Mouse (Mus musculus): ENCODE data around the gene Rbmxl1. TPM values are rescaled to one million over a fixed set of nuclear protein-coding genes. Genes with fewer than 3 reads are reported as not detected.
"Not testable (repeated sequence)": the region's sequence is repeated elsewhere in the genome, so short reads cannot be mapped to it uniquely, and the experiment has no call there.

The Rbmxl1 gene
- polyA plus RNA-seq (2015; fragmentation: Nextera tagmentation; extraction: Ambion mirVana): 186 and 192 TPM in 2 replicates

DNA sequence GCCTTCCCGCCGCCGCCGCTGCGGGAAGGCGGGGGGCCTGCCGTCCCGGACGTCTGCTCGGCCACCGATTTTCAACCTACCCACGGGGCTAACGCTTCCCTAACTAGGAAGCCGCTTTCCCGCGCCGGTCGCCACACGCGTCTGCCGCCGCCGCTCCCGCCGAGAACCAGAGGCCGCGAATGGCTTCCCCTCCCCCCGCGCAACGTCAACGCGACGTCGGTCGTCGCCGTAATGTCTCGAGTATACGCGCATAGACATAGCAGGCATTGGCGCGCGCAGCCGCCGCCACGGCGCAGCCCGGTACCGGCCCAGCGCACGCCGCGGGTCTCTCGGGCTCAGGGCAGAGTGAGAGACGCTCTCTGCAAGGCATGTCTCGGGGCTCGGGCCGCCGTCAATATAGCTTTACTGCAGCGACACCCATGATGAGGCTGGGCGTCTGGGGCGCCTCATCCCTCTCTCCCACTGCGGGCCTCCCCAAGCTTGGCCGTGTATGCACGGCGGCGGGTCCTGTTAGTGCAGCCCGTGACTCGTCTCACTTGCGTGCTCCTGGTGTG is at the start of gene Rbmxl1:
Gene Rbmxl1, minus strand, starts transcription at position 180 of the 554 bp plus-strand sequence.
- ATAC-seq (ENCODE audit: insufficient number of reproducible peaks, low FRiP score, low TSS enrichment, low read depth): peak; percentile 87

DNA sequence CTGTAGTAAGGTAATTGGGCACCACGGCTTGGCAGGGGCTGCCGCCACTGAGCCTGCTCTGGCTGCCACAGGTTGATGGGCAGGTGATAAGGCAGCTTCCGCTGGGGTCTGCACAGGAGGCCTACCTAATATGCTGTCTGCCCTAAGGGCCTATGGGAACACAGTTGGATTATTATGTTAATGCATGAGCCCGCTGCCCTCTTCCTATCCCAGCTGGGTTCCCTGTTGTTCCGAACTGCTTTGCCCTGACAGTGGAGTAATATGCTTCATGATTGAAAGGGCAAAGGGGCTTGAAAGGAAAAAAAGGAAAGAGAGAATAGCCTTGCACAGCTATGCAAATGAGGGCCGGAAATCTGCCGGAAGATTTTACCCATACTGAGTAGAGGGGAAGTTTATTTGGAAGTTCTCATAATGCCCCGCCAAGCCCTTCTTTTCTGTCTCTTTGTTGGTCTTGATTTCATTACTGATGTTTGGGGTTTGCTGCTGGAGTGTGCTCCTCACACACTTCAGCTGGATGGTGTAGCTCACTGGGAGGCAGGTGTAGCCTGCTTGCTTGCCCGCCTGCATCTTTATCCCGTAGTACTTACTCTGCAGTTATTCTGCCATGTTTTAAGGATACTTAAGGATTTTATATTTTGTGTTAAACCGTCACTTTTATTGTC is 48.2 kb upstream of the Rbmxl1 start:
- Histone ChIP-seq H3K4me1 (no peaks in the 10 kb centered on the region), H3K4me2 (no peak overlapping the region), H3K27ac (no peak overlapping the region), H3K9me3 (0 out of 2 replicates have a peak, but pooled peaks cover 3% of the 10 kb centered on the region), H3K27me3 (no peaks in the 10 kb centered on the region), H3K36me3 (peaks cover 5% of the 10 kb centered on the region; the same call in 1 of the 2 replicates), H3K9ac (no peak overlapping the region), H3K4me3 (no peak overlapping the region)
- ATAC-seq (ENCODE audit: insufficient number of reproducible peaks, low FRiP score, low TSS enrichment, low read depth): no peak
- WGBS: 71% methylated on average over 11 of the region's 11 CpGs

More for the DNA sequence above, at the start of gene Rbmxl1:
- Histone ChIP-seq H3K9ac (peak within 1 kb of the TSS; percentile 97), H3K4me2 (peak within 1 kb of the TSS; percentile 97), H3K27me3 (no peaks in the 10 kb centered on the region), H3K4me3 (peak within 1 kb of the TSS; percentile 89), H3K36me3 (peaks cover 25% of the 10 kb centered on the region), H3K9me3 (no peaks in the 10 kb centered on the region), H3K4me1 (peaks cover 14% of the 10 kb centered on the region), H3K27ac (peak within 1 kb of the TSS; percentile 97)
- under 1% methylated on average over 70 of the region's 70 CpGs for WGBS

DNA sequence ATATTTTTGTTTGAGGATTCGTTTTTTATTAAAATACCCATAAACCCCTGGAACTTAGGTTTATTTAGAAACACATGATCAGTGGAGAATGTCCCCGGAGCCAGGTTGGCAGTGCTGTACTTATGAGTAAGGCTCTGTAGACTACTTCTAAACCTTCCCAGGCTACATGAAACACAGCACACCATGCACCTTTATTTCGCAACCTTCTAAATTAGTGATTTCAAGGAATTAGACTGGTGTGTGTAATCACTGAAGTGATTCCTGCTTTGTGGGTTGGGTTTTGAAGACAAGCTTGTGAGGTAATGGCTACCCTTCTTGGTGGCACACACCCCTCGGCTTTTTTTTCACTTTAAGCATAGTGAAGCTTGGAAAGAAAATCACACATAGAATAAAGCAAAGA is 47.1 kb upstream of the Rbmxl1 start:
- 74% methylated on average over 4 of the region's 4 CpGs for WGBS
- H3K9ac ChIP-seq: no peak overlapping the region
- no peaks in the 10 kb centered on the region for H3K9me3 ChIP-seq
- H3K4me2 ChIP-seq: no peak overlapping the region
- H3K4me1 ChIP-seq: 0 out of 2 replicates have a peak, but pooled peaks cover under 1% of the 10 kb centered on the region
- H3K27me3 ChIP-seq: no peaks in the 10 kb centered on the region
- no peak overlapping the region for H3K27ac ChIP-seq
- no peak for ATAC-seq (ENCODE audit: insufficient number of reproducible peaks, low FRiP score, low TSS enrichment, low read depth)
- H3K4me3 ChIP-seq: no peak overlapping the region
- no peaks in the 10 kb centered on the region for H3K36me3 ChIP-seq

DNA sequence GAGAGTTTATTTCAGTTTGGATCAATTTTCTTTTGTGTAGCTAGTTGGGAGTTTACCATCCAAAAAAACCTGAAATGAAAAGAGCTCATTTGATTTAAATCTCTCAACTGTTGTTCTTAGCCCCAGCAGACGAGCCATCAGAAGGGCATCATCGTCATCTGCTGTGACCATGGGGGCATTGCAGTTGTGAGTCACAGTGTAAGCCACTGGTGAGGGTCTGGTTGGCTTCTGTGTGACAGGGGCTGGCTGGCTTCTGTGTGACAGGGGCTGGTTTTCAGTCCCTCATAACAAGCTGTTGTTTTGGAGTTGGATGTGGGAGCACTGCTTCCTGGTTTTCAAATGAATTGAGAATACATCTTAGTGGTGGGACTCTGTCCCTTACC is 42.0 kb upstream of the Rbmxl1 start:
- H3K27me3 ChIP-seq: no peaks in the 10 kb centered on the region
- WGBS: 62% methylated on average over 2 of the region's 2 CpGs
- no peaks in the 10 kb centered on the region for H3K9me3 ChIP-seq
- ATAC-seq (ENCODE audit: insufficient number of reproducible peaks, low FRiP score, low TSS enrichment, low read depth): no peak
- no peak overlapping the region for H3K9ac ChIP-seq
- no peak overlapping the region for H3K4me2 ChIP-seq
- no peaks in the 10 kb centered on the region for H3K36me3 ChIP-seq
- 0 out of 2 replicates have a peak, but pooled peaks cover 2% of the 10 kb centered on the region for H3K4me1 ChIP-seq
- H3K27ac ChIP-seq: no peak overlapping the region
- no peak overlapping the region for H3K4me3 ChIP-seq

DNA sequence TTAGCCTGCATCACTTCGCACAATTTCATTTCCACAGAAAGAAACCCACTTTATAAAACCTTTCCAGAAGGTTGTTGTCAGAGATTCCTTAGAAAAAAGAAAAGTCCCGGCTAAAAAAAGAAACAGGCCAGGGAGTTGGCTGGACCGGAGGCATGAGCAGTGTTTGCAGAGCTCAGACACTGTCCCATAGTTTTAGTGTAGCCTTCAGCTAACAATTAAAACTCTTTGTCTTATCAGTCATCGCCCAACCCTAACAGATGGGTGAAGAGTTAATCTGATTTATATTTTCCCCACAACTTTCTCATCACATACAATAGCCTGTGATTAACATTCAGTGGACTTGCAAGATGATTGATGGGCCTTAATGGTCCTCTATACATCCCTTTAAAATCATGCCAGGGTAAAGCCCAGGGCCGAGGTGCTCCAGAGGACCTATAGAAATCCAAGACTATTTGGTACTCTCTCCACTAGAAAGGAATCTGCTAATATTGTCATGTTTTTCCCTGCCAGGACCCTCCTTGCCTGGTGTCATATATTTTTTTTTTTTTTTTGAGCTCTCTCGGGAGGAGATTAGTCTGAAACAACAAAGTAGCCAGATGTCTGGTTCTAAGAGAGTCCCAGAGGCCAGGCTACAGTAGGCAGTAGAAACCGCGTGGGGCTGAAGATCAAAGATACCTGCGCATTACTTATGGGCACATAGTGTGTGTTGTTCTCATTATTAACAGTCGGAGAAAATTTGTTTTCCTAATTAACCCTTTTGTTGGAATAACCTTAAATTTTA is 41.5 kb upstream of the Rbmxl1 start:
- Histone ChIP-seq H3K27ac (no peak overlapping the region), H3K9me3 (no peaks in the 10 kb centered on the region), H3K4me1 (0 out of 2 replicates have a peak, but pooled peaks cover 2% of the 10 kb centered on the region), H3K27me3 (no peaks in the 10 kb centered on the region), H3K4me3 (no peak overlapping the region), H3K36me3 (no peaks in the 10 kb centered on the region), H3K9ac (no peak overlapping the region), H3K4me2 (no peak overlapping the region)
- no peak for ATAC-seq (ENCODE audit: insufficient number of reproducible peaks, low FRiP score, low TSS enrichment, low read depth)
- WGBS: 45% methylated on average over 10 of the region's 10 CpGs

DNA sequence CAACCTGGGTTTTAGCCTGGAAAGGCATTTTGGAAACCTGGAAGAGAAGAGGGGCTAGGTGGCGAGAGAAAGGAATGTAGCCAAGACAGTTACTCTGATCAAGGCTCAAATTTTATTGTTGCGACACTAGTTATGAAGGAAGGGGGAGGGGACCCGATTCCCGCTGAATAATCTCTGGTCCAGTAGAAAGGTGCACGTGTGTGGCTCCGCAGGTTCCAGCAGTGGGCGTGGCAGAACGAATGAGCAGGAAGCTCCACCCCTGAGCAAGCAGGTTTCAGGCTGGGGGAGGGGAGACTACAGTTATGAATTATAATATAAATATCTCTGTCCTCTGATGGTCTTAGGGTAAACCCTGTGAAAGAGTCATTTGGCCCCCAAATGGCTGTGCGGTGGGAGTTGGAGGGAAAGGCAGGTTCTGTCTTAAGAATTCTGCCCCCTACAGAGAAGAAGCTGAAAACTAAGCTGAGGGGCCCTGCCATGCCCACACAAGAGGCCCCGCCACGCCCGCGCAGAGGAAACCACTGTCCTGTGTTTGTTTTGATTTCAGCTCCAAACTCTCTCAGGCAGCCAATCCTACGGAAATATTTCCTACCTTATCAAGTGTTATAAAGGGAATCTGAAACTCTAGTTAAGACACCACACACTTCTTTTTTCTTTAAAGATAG is 36.6 kb upstream of the Rbmxl1 start:
- not testable (repeated sequence) for H3K4me1 ChIP-seq; H3K27me3 ChIP-seq; H3K4me2 ChIP-seq; H3K9ac ChIP-seq; H3K4me3 ChIP-seq; ATAC-seq (ENCODE audit: insufficient number of reproducible peaks, low FRiP score, low TSS enrichment, low read depth); H3K9me3 ChIP-seq; H3K27ac ChIP-seq
- 55% methylated on average over 9 of the region's 14 CpGs for WGBS
- H3K36me3 ChIP-seq: peaks cover 22% of the 10 kb centered on the region

GRCm38 (mm10) chr8:78544545-78544944 is 35.8 kb upstream of the Rbmxl1 start:
- WGBS: 28% methylated on average over 2 of the region's 2 CpGs
- Histone ChIP-seq H3K4me3 (no peak overlapping the region), H3K36me3 (peaks cover 22% of the 10 kb centered on the region), H3K9me3 (no peaks in the 10 kb centered on the region), H3K27ac (no peak overlapping the region), H3K27me3 (no peaks in the 10 kb centered on the region), H3K9ac (no peak overlapping the region), H3K4me1 (no peaks in the 10 kb centered on the region), H3K4me2 (no peak overlapping the region)
- ATAC-seq (ENCODE audit: insufficient number of reproducible peaks, low FRiP score, low TSS enrichment, low read depth): no peak

GRCm38 (mm10) chr8:78543621-78544020 is 34.9 kb upstream of the Rbmxl1 start:
- H3K27me3 ChIP-seq: no peaks in the 10 kb centered on the region
- WGBS: 35% methylated on average over 1 of the region's 1 CpGs
- H3K9ac ChIP-seq: no peak overlapping the region
- H3K4me3 ChIP-seq: no peak overlapping the region
- no peak for ATAC-seq (ENCODE audit: insufficient number of reproducible peaks, low FRiP score, low TSS enrichment, low read depth)
- peaks cover 22% of the 10 kb centered on the region for H3K36me3 ChIP-seq
- no peaks in the 10 kb centered on the region for H3K9me3 ChIP-seq
- H3K4me1 ChIP-seq: no peaks in the 10 kb centered on the region
- H3K27ac ChIP-seq: no peak overlapping the region
- no peak overlapping the region for H3K4me2 ChIP-seq

DNA sequence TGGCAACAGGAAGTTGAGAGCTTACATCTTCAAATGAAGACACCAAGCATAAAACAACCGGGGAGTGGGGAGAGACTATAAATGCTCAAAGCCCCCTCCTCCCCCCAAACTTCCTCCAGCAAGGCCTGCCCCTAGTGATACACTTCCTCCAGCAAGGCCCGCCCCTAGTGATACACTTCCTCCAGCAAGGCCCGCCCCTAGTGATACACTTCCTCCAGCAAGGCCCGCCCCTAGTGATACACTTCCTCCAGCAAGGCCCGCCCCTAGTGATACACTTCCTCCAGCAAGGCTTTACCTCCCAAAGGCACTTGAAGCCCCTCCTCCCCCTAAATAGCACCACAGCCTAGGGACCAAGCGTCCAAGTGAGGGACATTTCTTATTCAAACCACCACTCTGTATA is 34.0 kb upstream of the Rbmxl1 start:
- H3K4me1 ChIP-seq; H3K27me3 ChIP-seq; H3K9ac ChIP-seq; H3K27ac ChIP-seq; ATAC-seq (ENCODE audit: insufficient number of reproducible peaks, low FRiP score, low TSS enrichment, low read depth); H3K4me2 ChIP-seq; H3K9me3 ChIP-seq; H3K4me3 ChIP-seq: not testable (repeated sequence)
- peaks cover 26% of the 10 kb centered on the region for H3K36me3 ChIP-seq
- 89% methylated on average over 4 of the region's 6 CpGs for WGBS

GRCm38 (mm10) chr8:78537795-78538194 is 29.1 kb upstream of the Rbmxl1 start:
- ATAC-seq (ENCODE audit: insufficient number of reproducible peaks, low FRiP score, low TSS enrichment, low read depth): no peak
- 89% methylated on average over 3 of the region's 3 CpGs for WGBS
- peaks cover 27% of the 10 kb centered on the region for H3K36me3 ChIP-seq
- no peak overlapping the region for H3K27ac ChIP-seq
- H3K4me2 ChIP-seq: no peak overlapping the region
- H3K4me1 ChIP-seq: no peaks in the 10 kb centered on the region
- H3K9me3 ChIP-seq: no peaks in the 10 kb centered on the region
- no peak overlapping the region for H3K4me3 ChIP-seq
- H3K9ac ChIP-seq: no peak overlapping the region
- no peaks in the 10 kb centered on the region for H3K27me3 ChIP-seq

DNA sequence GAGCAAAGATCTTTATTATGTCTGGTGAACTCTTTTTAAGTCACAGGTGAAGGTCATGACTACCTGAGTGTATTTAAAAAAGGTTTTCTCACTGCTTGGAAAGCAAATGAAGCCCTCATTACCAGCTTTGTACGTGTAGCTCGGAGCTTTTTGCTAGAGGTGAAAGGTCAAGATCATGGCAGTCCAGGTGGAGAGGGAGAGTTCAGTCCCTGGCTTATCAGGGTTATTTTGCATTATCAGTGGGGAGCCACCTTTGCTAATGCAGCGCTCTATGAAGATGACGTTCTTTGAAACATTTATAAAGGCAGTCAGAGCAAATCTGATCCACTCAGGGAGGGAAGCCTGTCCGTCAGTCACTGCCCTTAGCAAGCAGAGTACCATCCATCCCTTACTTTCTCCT is 28.0 kb upstream of the Rbmxl1 start:
- Histone ChIP-seq H3K4me1 (no peaks in the 10 kb centered on the region), H3K9ac (no peak overlapping the region), H3K4me2 (no peak overlapping the region), H3K27ac (no peak overlapping the region), H3K4me3 (no peak overlapping the region), H3K36me3 (peaks cover 23% of the 10 kb centered on the region), H3K9me3 (no peaks in the 10 kb centered on the region), H3K27me3 (no peaks in the 10 kb centered on the region)
- 83% methylated on average over 5 of the region's 5 CpGs for WGBS
- ATAC-seq (ENCODE audit: insufficient number of reproducible peaks, low FRiP score, low TSS enrichment, low read depth): no peak

DNA sequence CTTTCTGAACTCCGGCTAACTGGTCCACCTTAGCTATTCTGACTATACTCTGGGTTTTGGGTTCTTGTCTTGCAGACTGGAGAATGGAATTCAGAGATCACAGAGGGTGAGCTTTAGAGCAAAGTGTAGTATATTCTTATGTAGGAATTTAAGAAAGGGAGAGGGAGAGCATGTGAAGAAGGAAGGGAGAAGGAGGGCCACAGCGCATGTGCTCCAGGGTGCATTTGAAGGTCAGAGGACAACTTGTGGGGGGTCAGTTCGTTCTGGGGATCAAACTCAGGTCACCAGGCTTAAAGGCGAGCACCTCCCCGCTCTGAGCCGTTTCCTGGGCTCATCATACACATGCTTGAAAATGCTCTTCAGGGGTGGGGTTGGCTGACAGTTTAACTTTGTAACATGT is 25.3 kb upstream of the Rbmxl1 start:
- no peak overlapping the region for H3K4me3 ChIP-seq
- H3K27ac ChIP-seq: no peak overlapping the region
- H3K4me2 ChIP-seq: no peak overlapping the region
- H3K36me3 ChIP-seq: peaks cover 36% of the 10 kb centered on the region
- no peaks in the 10 kb centered on the region for H3K4me1 ChIP-seq
- H3K9ac ChIP-seq: no peak overlapping the region
- no peak for ATAC-seq (ENCODE audit: insufficient number of reproducible peaks, low FRiP score, low TSS enrichment, low read depth)
- 80% methylated on average over 6 of the region's 6 CpGs for WGBS
- no peaks in the 10 kb centered on the region for H3K9me3 ChIP-seq
- no peaks in the 10 kb centered on the region for H3K27me3 ChIP-seq

Data from limb, embryonic 15.5 days (tissue).